Mouse (Mus musculus) cerebellum, adult 2 months (tissue): Measurements from ENCODE around the gene Trp53bp2. TPM values are rescaled to one million over a fixed set of nuclear protein-coding genes. Genes with fewer than 3 reads are reported as not detected.

Experiments used
- DNase-seq, 2 experiments: peaks; one replicate each; pipeline ENCODE4 v3.0.0; 2021
- H3K27ac ChIP-seq: fragments of 200-500 bp; 2 replicates; pipeline ENCODE4 v1.5.1; 2012; ENCODE audit warnings: low read length, control low read depth, inconsistent platforms; ENCODE audit not compliant: insufficient read depth
- H3K27me3 ChIP-seq: fragments of 200-500 bp; 2 replicates; pipeline ENCODE4 v1.6.1; 2012; ENCODE audit warnings: inconsistent platforms, mild to moderate bottlenecking, low read length, moderate library complexity; ENCODE audit not compliant: control insufficient read depth, insufficient read depth
- H3K4me1 ChIP-seq: fragments of 200-500 bp; 2 replicates; pipeline ENCODE4 v1.6.1; 2011; ENCODE audit warnings: low read length; ENCODE audit not compliant: control insufficient read depth, insufficient read depth
- H3K4me3 ChIP-seq: fragments of 200-500 bp; replicated peaks from 2 replicates; pipeline ENCODE3; 2011; ENCODE audit warnings: mild to moderate bottlenecking, low read depth, low read length, control low read depth; ENCODE audit not compliant: insufficient read depth
- CTCF ChIP-seq: fragments of 200-500 bp; IDR thresholded peaks from 2 replicates; pipeline ENCODE4 v1.5.1; 2011; ENCODE audit warnings: low read depth, mild to moderate bottlenecking, control low read depth, low read length, moderate library complexity, borderline replicate concordance; ENCODE audit not compliant: insufficient read depth
- POLR2A ChIP-seq: fragments of 200-500 bp; IDR thresholded peaks from 2 replicates; pipeline ENCODE4 v1.6.1; 2011; ENCODE audit warnings: low read length, control low read depth, borderline replicate concordance; ENCODE audit not compliant: insufficient read depth
- WGBS: fragments of 180-500 bp; shearing (Covaris S2); methylation state at CpG from one replicate; pipeline ENCODE4 v1.1.7; 2018; 5-methylcytosine and 5-hydroxymethylcytosine counted together
- polyA plus RNA-seq: library from polyadenylated mRNA; depleted of rRNA; stranded (reverse); fragments of >200 nt; gene quantifications from 2 replicates; pipeline ENCODE4 v1.2.3, GENCODE M21; 2012

Trp53bp2 gene
- polyA plus RNA-seq, 1 experiment, result 21.1 TPM

DNA sequence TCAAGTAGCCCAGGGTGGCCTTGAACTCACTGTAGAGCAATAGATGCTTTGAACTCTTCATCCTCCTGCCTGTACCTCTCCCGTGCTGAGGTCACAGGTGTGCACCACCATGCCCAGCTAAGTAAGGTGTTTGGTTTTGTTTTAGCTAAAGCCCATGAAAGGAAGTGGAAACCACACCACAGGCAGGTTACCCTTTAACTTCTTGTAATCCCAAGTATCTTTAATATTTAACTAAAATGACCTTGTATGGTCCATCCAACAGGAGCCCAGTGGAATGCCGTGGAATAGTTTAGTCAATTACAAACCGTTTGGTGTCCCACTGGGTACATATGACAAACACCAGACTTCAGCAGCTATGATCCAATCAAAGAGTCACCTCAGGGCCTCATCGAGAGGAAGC is 70.0 kb downstream of the Trp53bp2 start:
- WGBS, result 89% methylated on average over 4 of the region's 4 CpGs
- DNase-seq, result no peak
- no peak overlapping the region for H3K4me3 ChIP-seq

DNA sequence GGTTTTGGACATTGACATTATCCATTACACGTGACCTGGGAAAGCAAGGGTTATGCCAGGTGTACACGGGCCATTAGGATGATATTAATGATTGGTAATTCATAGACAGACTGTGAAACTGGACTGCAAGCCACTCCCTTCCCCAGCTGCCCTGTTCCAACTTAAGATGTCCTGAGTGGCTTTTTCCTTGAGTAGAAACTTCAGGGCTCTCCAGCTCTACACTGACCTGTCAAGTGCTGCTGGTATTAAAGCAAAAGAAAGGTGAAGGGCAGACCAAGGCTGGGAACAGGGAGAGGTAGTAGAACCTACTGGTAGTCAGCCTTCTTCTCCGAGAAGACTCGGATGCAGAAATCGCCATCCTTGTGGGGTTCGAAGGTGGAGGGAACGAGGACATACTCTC is 72.2 kb downstream of the Trp53bp2 start:
- TF ChIP-seq CTCF, result no peak
- TF ChIP-seq POLR2A, result no peak
- Histone ChIP-seq H3K27ac (no peak overlapping the region), H3K27me3 (no peaks in the 10 kb centered on the region), H3K4me3 (no peak overlapping the region), H3K4me1 (no peaks in the 10 kb centered on the region)
- no peak for DNase-seq
- 96% methylated on average over 7 of the region's 7 CpGs for whole genome bisulfite sequencing

More for the DNA sequence above, 70.0 kb downstream of the Trp53bp2 start:
- Histone ChIP-seq H3K4me1 (no peaks in the 10 kb centered on the region), H3K27me3 (no peaks in the 10 kb centered on the region), H3K27ac (no peak overlapping the region)
- TF ChIP-seq CTCF, result no peak
- no peak for TF ChIP-seq POLR2A

DNA sequence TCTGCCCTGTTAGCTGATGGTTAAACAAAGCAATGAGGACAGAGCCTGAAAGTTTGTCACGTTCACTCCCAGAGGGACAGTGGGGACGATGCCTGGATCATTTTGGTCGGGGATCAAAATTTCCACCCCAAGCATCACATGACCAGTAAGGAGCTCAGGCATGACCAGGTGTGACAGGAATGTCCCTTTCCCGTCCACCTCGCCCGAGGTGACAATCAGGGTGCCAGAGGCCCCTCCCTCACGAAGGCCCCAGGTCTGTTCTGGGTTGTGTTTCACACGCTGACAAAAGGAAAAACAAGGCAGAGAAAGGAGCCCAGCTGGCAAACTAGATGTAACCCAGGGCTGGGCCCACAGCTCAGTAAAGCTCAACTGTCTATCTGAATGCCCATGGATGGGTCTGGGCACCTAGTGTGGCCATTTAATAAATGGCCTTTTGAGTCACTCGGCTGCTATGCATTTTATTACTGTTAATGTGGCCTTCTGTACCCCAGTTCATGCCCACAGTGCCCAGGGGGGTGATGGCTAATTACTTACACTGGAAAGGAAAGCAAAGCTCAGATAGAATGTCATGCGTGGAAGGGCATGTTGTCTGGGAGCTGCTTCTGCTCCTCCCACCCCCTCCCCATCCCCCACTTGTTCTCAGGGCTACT is 72.8 kb downstream of the Trp53bp2 start:
- Histone ChIP-seq H3K27me3 (no peaks in the 10 kb centered on the region), H3K4me3 (no peak overlapping the region), H3K4me1 (no peaks in the 10 kb centered on the region), H3K27ac (no peak overlapping the region)
- 84% methylated on average over 10 of the region's 10 CpGs for WGBS
- TF ChIP-seq CTCF (no peak), POLR2A (no peak)
- no peak for DNase-seq

DNA sequence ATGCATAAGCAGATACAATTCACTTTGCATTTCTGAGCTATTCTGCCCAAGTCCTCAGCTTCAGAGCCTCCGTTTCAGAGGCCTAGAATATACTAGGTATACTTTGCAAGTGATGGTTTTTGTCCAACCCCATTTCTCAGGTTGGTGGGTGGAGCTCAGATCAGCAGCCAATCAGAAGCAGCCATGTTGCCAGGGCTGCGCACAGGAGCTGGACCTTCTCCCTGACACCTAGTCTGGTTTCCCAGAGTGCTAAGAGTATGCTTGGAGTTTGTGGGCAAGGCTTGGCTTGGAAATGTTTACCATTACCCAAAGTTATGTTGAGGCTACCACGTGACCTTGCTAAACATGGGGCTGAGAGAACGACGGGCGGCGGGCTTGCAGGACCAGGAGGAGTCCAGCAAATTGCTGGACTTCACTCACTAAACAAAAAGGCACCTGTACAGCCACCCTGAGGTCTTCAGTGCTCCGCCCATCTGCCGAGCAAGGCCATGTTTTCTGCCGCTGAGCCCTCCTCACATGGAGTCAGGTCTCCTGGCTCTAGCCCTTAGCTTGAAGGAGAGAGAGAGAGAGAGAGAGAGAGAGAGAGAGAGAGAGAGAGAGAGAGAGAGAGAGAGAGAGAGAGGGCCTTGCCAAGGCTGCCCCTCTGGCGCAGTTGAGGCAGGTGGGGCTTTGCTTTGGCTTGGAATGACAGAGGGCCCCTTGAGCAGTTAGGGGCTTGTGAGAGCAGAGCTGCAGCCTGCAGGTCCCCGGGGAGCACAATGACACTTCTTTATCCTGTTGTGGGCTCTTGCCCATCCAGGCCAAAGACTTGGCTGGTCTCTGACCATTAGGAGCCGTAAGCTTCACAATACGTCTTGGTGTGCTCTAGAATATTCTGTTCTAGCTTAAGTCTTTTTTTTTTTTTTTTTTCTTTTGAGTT is 74.3 kb downstream of the Trp53bp2 start:
- Histone ChIP-seq H3K27me3 (no peaks in the 10 kb centered on the region), H3K4me1 (no peaks in the 10 kb centered on the region), H3K4me3 (no peak overlapping the region), H3K27ac (no peak overlapping the region)
- TF ChIP-seq POLR2A (no peak), CTCF (no peak)
- DNase-seq, result peak in 1 of 2 experiments; percentile 28
- 87% methylated on average over 14 of the region's 14 CpGs for WGBS

DNA sequence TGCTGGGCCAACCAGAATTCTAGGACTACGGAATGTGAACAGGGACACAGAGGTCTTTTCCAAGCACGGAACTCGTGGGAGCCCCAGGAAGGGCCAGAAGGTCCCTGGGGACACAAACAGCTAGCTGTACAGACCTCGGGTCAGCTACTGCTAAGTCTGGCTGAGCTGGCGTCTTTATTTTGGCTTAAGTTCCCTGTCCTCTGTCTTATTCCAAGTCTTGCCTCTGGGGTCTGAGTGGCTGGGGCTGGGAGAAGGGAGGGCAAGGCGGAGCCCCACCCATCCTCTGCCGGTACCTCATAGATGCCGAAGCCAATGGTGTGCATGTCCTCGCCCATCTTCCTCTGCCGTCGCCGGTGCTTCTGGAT is 74.9 kb downstream of the Trp53bp2 start:
- peak in 1 of 2 experiments; percentile 44 for DNase-seq
- WGBS, result 82% methylated on average over 12 of the region's 12 CpGs
- H3K27ac ChIP-seq, result no peak overlapping the region
- TF ChIP-seq POLR2A (no peak), CTCF (no peak)
- no peaks in the 10 kb centered on the region for H3K4me1 ChIP-seq
- H3K4me3 ChIP-seq, result no peak overlapping the region
- no peaks in the 10 kb centered on the region for H3K27me3 ChIP-seq

DNA sequence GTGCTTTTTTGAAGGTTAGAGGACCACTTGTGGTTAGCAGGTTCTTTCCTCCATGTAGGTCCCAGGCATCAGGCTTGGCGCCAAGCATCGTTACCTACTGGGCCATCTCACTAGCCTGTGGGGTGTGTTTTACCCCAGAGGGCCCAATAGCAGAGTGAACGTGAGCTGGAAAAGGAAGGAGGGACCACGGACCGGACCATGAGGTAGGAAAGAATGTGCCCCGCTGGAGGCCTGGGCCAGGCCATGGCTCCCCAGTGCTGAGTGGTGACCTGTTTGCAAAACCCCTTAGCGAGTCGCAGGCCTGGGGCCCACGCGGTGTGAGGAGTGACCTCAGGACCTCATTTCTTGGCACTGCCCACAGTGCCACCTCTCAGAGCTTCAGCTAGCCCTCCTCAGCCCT is 79.5 kb downstream of the Trp53bp2 start:
- no peak for TF ChIP-seq POLR2A
- TF ChIP-seq CTCF, result no peak
- no peak for DNase-seq
- H3K4me1 ChIP-seq, result no peaks in the 10 kb centered on the region
- H3K27me3 ChIP-seq, result no peaks in the 10 kb centered on the region
- H3K27ac ChIP-seq, result no peak overlapping the region
- no peak overlapping the region for H3K4me3 ChIP-seq
- 90% methylated on average over 10 of the region's 10 CpGs for WGBS

DNA sequence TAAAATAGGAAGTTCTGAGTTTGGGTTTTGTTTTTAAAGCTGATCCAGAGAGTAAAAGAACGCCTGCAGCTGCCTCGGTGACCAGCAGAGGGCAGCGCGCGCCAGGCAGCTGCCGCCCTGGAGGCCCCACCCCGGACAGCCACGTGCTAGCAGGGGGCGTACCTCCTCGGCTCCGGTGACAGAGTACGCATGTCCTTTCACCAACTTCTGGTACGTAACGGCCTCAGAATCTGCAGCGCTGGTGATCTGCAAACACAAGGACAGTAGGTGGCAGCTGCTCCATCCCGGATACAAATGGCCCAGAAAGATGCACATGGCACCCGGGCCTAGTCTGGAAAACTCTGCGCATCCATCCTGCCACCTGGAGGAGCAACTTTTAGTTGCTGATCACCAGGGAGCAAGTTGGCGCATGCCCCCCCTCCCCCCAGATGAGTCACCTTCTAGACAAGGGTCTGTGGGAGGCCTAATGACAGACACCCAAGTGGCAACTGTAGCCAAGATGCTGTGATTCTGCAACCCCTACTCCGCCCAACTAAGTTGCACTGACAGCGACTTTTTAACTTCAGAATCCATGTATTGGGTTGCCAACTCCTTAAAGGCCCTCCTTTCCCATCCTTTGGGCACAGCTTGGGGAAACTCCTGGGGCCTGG is 81.0 kb downstream of the Trp53bp2 start:
- Histone ChIP-seq H3K27me3 (no peaks in the 10 kb centered on the region), H3K27ac (peak overlapping the region; percentile 17; the same call in 1 of the 2 replicates), H3K4me3 (peak overlapping the region; percentile 23), H3K4me1 (no peaks in the 10 kb centered on the region)
- 11% methylated on average over 21 of the region's 21 CpGs for WGBS
- peak; percentile 86 to 88 for DNase-seq
- TF ChIP-seq POLR2A, result no peak; the same call in 1 of the 2 replicates
- peak; percentile 85 for TF ChIP-seq CTCF

DNA sequence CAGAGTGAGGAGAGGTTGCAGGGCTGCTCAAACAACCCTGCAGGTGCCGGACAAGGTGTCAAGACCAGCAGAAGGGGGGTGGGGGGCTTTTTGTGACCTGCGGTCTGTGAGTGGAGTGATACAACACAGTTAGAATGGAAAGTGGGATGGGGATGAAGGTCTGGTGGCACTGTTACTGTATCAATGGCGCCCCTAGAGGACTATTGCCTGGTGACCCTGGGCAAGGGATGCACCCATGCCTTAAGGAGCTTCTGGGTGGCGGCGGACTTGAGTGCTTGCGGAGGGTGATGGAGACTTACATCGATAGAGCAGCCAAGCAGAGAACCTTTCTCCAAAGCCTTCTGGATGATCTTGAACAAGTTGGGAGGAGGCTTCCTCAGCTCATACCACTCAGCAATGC is 81.6 kb downstream of the Trp53bp2 start:
- no peak for DNase-seq
- Histone ChIP-seq H3K4me1 (no peaks in the 10 kb centered on the region), H3K4me3 (no peak overlapping the region), H3K27me3 (no peaks in the 10 kb centered on the region), H3K27ac (0 out of 2 replicates have a peak overlapping the region, but pooled peaks have one; percentile 17)
- WGBS, result 83% methylated on average over 7 of the region's 7 CpGs
- TF ChIP-seq POLR2A, result no peak
- peak; percentile 37; the same call in 1 of the 2 replicates for TF ChIP-seq CTCF
